In genomic region chr6:114790084-114790483, GRCm38 (mm10) we compare ENCODE assay signal across 21 mouse cellular contexts.
A peak's percentile ranks its signal among the peaks of the same experiment; 100 is the strongest.
DNase-seq lines count a peak whose midpoint lies in the region; ATAC-seq and TF ChIP-seq lines count a peak whose summit lies in the region.
"Had no signal": no experiment of that assay in that cellular context is flagged by ENCODE, and none has a peak within 500 bp of the region (broad histone marks: within the 10 kb centered on the region; RNA-seq: fewer than 3 reads in every experiment).

No protein-coding gene starts in this region.

- DNase-seq in CD4-positive, CD25-positive, alpha-beta regulatory T cell, adult 2 months (ENCODE audit: low read depth, low spot score): peak; percentile 55
- DNase-seq in NIH3T3 (ENCODE audit: low read depth) (peak; percentile 66), adipocyte (ENCODE audit: low spot score) (no peak)
- DNase-seq in natural killer cell, adult 2 months (ENCODE audit: low spot score in 2 of 2): peak; percentile 36 to 49
- no peak for DNase-seq in left cerebral cortex, postnatal 25 days (ENCODE audit: low spot score in 2 of 2)
- no peak for DNase-seq in cerebellum, adult 2 months
- DNase-seq: adrenal gland, adult 2 months; adrenal gland, postnatal 25 days; cerebellum, adult 8-10 months; cerebellum, postnatal 25 days; forebrain, postnatal 0 days; gastrocnemius, postnatal 14 days; heart, adult 2 months; heart, postnatal 14 days had no signal

- H3K27me3 ChIP-seq in cerebellum, adult 2 months (ENCODE audit: control insufficient read depth, insufficient read depth, low read length): no peaks in the 10 kb centered on the region
- H3K27me3 ChIP-seq: embryonic facial prominence, embryonic 13.5 days; forebrain, embryonic 12.5 days; heart, embryonic 15.5 days had no signal

- no peak for ATAC-seq in megakaryocyte progenitor cell, adult 5-6 weeks (replicated peaks; ENCODE audit: poor library complexity)
- ATAC-seq: forebrain, postnatal 0 days; intestine, postnatal 0 days had no signal

- WGBS in cerebellum, adult 2 months: 86% methylated on average over 2 of the region's 2 CpGs

- no peak overlapping the region for H3K27ac ChIP-seq in cerebellum, adult 2 months (ENCODE audit: insufficient read depth, low read length)
- H3K27ac ChIP-seq: embryonic facial prominence, embryonic 13.5 days; forebrain, embryonic 12.5 days; heart, adult 2 months; heart, embryonic 15.5 days; hindbrain, embryonic 10.5 days; hindbrain, embryonic 14.5 days had no signal

- H3K4me3 ChIP-seq in cerebellum, adult 2 months (replicated peaks; ENCODE audit: insufficient read depth, low read depth, low read length): no peak overlapping the region
- H3K4me3 ChIP-seq: embryonic facial prominence, embryonic 13.5 days; forebrain, embryonic 12.5 days; heart, adult 2 months; heart, embryonic 15.5 days; hindbrain, embryonic 10.5 days had no signal

- no peak for TF ChIP-seq CTCF in cerebellum, adult 2 months (IDR thresholded peaks at IDR 0.05; ENCODE audit: borderline replicate concordance, insufficient read depth, low read depth, low read length)

- TF ChIP-seq POLR2A in cerebellum, adult 2 months (IDR thresholded peaks at IDR 0.05; ENCODE audit: borderline replicate concordance, insufficient read depth, low read length): no peak

- H3K4me1 ChIP-seq in cerebellum, adult 2 months (ENCODE audit: control insufficient read depth, insufficient read depth, low read length): no peaks in the 10 kb centered on the region
- H3K4me1 ChIP-seq: heart, embryonic 15.5 days had no signal

- intact Hi-C loops in left cerebral cortex, postnatal 25 days (cut with DNase I): no loop called here

Comparison
In these comparisons a context has a peak if more than half of its experiments do, and no peak if none do; other contexts are left out.
1. DNase-seq: peak in CD4-positive, CD25-positive, alpha-beta regulatory T cell, adult 2 months (single experiment), NIH3T3 (single experiment) and natural killer cell, adult 2 months (2 of 2); none in left cerebral cortex, postnatal 25 days (0 of 2), adipocyte (single experiment) and cerebellum, adult 2 months (0 of 2).